9 mouse cellular contexts compared by ENCODE assay signal in genomic region chr15:97760006-97760405, GRCm38 (mm10). TPM values are rescaled to one million over a fixed set of nuclear protein-coding genes. Genes with fewer than 3 reads are reported as not detected.
DNase-seq lines count a peak whose midpoint lies in the region; ATAC-seq lines count a peak whose summit lies in the region.
"Had no signal": no experiment of that assay in that cellular context is flagged by ENCODE, and none has a peak within 500 bp of the region (broad histone marks: within the 10 kb centered on the region; RNA-seq: fewer than 3 reads in every experiment).

No protein-coding gene starts in this region.

- no peak overlapping the region for H3K27ac ChIP-seq in forebrain, embryonic 10.5 days
- H3K27ac ChIP-seq: liver, embryonic 13.5 days; stomach, postnatal 0 days had no signal

- peaks cover 49% of the 10 kb centered on the region for H3K27me3 ChIP-seq in forebrain, embryonic 10.5 days (ENCODE audit: poor library complexity, severe bottlenecking)

- peak; percentile 51 to 76 for DNase-seq in kidney, postnatal 36 days
- no peak for DNase-seq in kidney, postnatal 10 days
- DNase-seq in cerebellum, postnatal 25 days = peak; percentile 82 to 85
- peak; percentile 44 to 52 for DNase-seq in left cerebral cortex, adult 18-20 months (ENCODE audit: low spot score in 2 of 2)
- DNase-seq in telencephalon, adult 2 months (ENCODE audit: low read depth, low spot score) = peak; percentile 62
- no peak for DNase-seq in forebrain, embryonic 10.5 days (ENCODE audit: extremely low spot score, low spot score)
- DNase-seq: liver, embryonic 13.5 days had no signal

- H3K9me3 ChIP-seq in forebrain, embryonic 10.5 days = no peaks in the 10 kb centered on the region
- H3K9me3 ChIP-seq: liver, embryonic 13.5 days had no signal

- H3K4me3 ChIP-seq in forebrain, embryonic 10.5 days = no peak overlapping the region
- H3K4me3 ChIP-seq: liver, embryonic 13.5 days had no signal

- H3K36me3 ChIP-seq in forebrain, embryonic 10.5 days (replicated peaks) = no peaks in the 10 kb centered on the region
- H3K36me3 ChIP-seq: liver, embryonic 13.5 days had no signal

- 91% methylated on average over 9 of the region's 9 CpGs for WGBS in forebrain, embryonic 10.5 days

- H3K4me1 ChIP-seq in forebrain, embryonic 10.5 days = peaks cover 34% of the 10 kb centered on the region

- no peak for ATAC-seq in erythroid progenitor cell, adult 5-6 weeks (replicated peaks; ENCODE audit: low FRiP score, poor library complexity, severe bottlenecking)

RNA-seq across cellular contexts. Expression of gene Rapgef3, which starts 7.8 kb away (rescaled TPM):
- 10 to 100 TPM; 42.6 to 44.7 TPM for total RNA-seq in left cerebral cortex, adult 18-20 months (2021)
- total RNA-seq in erythroid progenitor cell, adult 5-6 weeks (2015; ENCODE audit: low replicate concordance) = not detected in 2 replicates
- total RNA-seq in erythroid progenitor cell, adult 5-6 weeks (2017; ENCODE audit: low replicate concordance) = 3.9 TPM in 1 of 2 replicates, not detected in the other
- polyA plus RNA-seq in forebrain, embryonic 10.5 days (2016; fragmentation: Nextera tagmentation; extraction: Ambion mirVana) = 5.4 and 6.3 TPM in 2 replicates

RNA-seq across cellular contexts. Expression of gene Slc48a1, which starts 18.3 kb away (rescaled TPM):
- 100 to 1,000 TPM; 154 to 168 TPM for total RNA-seq in left cerebral cortex, adult 18-20 months (2021)
- total RNA-seq in erythroid progenitor cell, adult 5-6 weeks (2015; ENCODE audit: low replicate concordance) = 122 and 124 TPM in 2 replicates
- total RNA-seq in erythroid progenitor cell, adult 5-6 weeks (2017; ENCODE audit: low replicate concordance) = 74.2 and 96.2 TPM in 2 replicates
- polyA plus RNA-seq in forebrain, embryonic 10.5 days (2016; fragmentation: Nextera tagmentation; extraction: Ambion mirVana) = 28.7 and 32.2 TPM in 2 replicates

RNA-seq across cellular contexts. Expression of gene Endou, which starts 28.9 kb away (rescaled TPM):
- 1 to 10 TPM; 5.2 to 5.4 TPM for total RNA-seq in left cerebral cortex, adult 18-20 months (2021)
- 3.8 TPM in 1 of 2 replicates, not detected in the other for total RNA-seq in erythroid progenitor cell, adult 5-6 weeks (2015; ENCODE audit: low replicate concordance)
- not detected in 2 replicates for total RNA-seq in erythroid progenitor cell, adult 5-6 weeks (2017; ENCODE audit: low replicate concordance)
- polyA plus RNA-seq in forebrain, embryonic 10.5 days (2016; fragmentation: Nextera tagmentation; extraction: Ambion mirVana) = 0.11 and 0.12 TPM in 2 replicates
- polyA plus RNA-seq: liver, embryonic 13.5 days had no signal

RNA-seq across cellular contexts. Expression of gene Rpap3, which starts 54.4 kb away (rescaled TPM):
- 10 to 100 TPM; 29.2 to 29.7 TPM for total RNA-seq in left cerebral cortex, adult 18-20 months (2021)
- 4.2 and 5.0 TPM in 2 replicates for total RNA-seq in erythroid progenitor cell, adult 5-6 weeks (2015; ENCODE audit: low replicate concordance)
- total RNA-seq in erythroid progenitor cell, adult 5-6 weeks (2017; ENCODE audit: low replicate concordance) = 6.4 and 6.6 TPM in 2 replicates
- polyA plus RNA-seq in forebrain, embryonic 10.5 days (2016; fragmentation: Nextera tagmentation; extraction: Ambion mirVana) = 40.7 and 41.9 TPM in 2 replicates

Comparison
In these comparisons a context has a peak if more than half of its experiments do, and no peak if none do; other contexts are left out.
1. DNase-seq: peak in kidney, postnatal 36 days (2 of 2), cerebellum, postnatal 25 days (2 of 2), left cerebral cortex, adult 18-20 months (2 of 2) and telencephalon, adult 2 months (single experiment); none in kidney, postnatal 10 days (single experiment) and forebrain, embryonic 10.5 days (single experiment).
2. RNA of gene Rapgef3, which starts 7.8 kb away (total RNA-seq): 42.6 to 44.7 TPM in left cerebral cortex, adult 18-20 months; 3.9 TPM in erythroid progenitor cell, adult 5-6 weeks; every median in the first group is over 4 times any median in the second.